Mouse (Mus musculus): Measurements from ENCODE around the gene Bcl2l13. TPM values are rescaled to one million over a fixed set of nuclear protein-coding genes. Genes with fewer than 3 reads are reported as not detected.
A peak's percentile ranks its signal among the peaks of the same experiment; 100 is the strongest.

Bcl2l13 gene
- total and polyA plus RNA-seq, 3 experiments, result 43.7 to 49.9 TPM; not detected in 1

DNA sequence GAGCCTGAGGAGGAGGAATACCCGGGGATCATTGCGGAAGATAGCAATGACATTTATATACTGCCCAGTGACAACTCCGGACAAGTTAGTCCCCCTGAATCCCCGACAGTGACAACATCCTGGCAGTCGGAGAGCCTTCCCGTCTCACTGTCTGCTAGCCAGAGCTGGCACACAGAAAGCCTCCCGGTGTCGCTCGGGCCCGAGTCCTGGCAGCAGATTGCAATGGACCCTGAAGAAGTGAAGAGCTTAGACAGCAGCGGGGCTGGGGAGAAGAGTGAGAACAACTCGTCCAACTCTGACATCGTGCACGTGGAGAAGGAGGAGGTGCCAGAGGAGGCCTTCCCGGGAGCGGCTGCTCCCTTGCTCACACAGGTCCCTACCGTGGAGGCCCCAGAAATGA is 50.7 kb downstream of the Bcl2l13 start (continued):
- no peak for TF ChIP-seq BHLHE40 (IDR thresholded peaks at IDR 0.05; ENCODE audit: borderline replicate concordance, low read depth, low read length)
- TF ChIP-seq MEF2A (IDR thresholded peaks at IDR 0.05; ENCODE audit: extremely low read depth, insufficient replicate concordance, low read depth, low read length, poor library complexity, severe bottlenecking), result no peak

DNA sequence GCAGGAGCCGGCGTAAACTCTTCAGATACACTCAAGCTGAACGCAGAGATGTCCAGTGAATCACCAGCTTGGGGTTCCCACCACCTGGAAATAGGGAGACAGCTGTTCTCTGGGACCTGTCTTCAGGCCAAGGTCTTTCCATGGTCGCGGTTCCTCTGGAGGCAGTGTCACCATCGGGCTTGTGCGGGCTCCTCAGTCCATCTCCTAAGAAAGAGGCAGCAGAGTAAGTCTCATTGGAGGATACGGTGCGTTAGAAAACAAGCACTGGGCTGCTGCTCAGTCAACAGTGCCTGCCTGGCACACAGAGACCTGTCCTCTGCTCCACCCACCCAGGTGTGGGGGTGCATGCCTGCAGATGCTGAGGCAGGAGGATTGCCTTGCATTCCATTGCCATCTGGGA is 58.1 kb downstream of the Bcl2l13 start:
- Histone ChIP-seq H3K79me2 (ENCODE audit: control insufficient read depth, insufficient read depth, low read length, poor library complexity) (no peaks in the 10 kb centered on the region), H3K36me3 (ENCODE audit: control insufficient read depth in 1 of 2, insufficient read depth in 2 of 2, low read length in 2 of 2) (peaks cover 8 to 20% of the 10 kb centered on the region in 2 experiments), H3K27ac (ENCODE audit: control insufficient read depth, low read depth, low read length) (no peak overlapping the region), H3K4me1 (ENCODE audit: control insufficient read depth in 1 of 2, insufficient read depth in 2 of 2, low read length in 2 of 2) (peaks cover 9 to 11% of the 10 kb centered on the region in 2 experiments), H3K27me3 (ENCODE audit: control insufficient read depth in 1 of 2, insufficient read depth in 2 of 2, low read length in 2 of 2) (no peaks in the 10 kb centered on the region), H3K9ac (ENCODE audit: control insufficient read depth, low read depth, low read length, poor library complexity, severe bottlenecking) (no peak overlapping the region), H3K4me3 (ENCODE audit: control insufficient read depth in 1 of 2, insufficient read depth in 1 of 2, low read depth in 2 of 2, low read length in 2 of 2) (no peak overlapping the region), H3K9me3 (replicated peaks; ENCODE audit: insufficient read depth, low read length) (no peaks in the 10 kb centered on the region)
- no peak for DNase-seq (ENCODE audit: low read depth, low spot score)
- no peak for TF ChIP-seq EP300 (IDR thresholded peaks at IDR 0.05; ENCODE audit: low read depth in 1 of 2, low read length in 2 of 2)
- TF ChIP-seq MXI1 (IDR thresholded peaks at IDR 0.05; ENCODE audit: low read depth, low read length), result no peak

DNA sequence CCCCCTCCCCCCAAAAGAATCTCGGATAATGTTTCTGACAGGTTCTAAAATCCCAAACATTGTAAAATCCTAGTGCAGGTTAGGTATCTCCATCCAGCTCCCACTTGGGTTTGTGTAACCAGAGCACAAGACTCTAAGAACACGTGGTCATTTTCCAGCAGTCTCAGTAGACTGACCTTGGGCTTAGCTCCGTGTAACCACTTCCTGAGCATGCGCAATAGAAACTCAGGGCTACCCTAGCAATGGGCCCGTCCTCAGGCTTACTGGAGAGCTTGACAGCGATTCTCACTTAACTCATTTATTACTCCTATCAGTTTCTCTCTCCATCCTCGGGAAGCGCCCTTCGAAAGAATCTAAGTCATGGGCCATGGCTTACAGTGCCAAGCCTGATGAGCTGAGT is 58.5 kb downstream of the Bcl2l13 start:
- no peak overlapping the region for H3K4me3 ChIP-seq (ENCODE audit: control insufficient read depth in 1 of 2, insufficient read depth in 1 of 2, low read depth in 2 of 2, low read length in 2 of 2)
- no peak for DNase-seq (ENCODE audit: low read depth, low spot score)
- H3K9ac ChIP-seq (ENCODE audit: control insufficient read depth, low read depth, low read length, poor library complexity, severe bottlenecking), result no peak overlapping the region
- no peaks in the 10 kb centered on the region for H3K79me2 ChIP-seq (ENCODE audit: control insufficient read depth, insufficient read depth, low read length, poor library complexity)
- peaks cover 9 to 11% of the 10 kb centered on the region in 2 experiments for H3K4me1 ChIP-seq (ENCODE audit: control insufficient read depth in 1 of 2, insufficient read depth in 2 of 2, low read length in 2 of 2)
- TF ChIP-seq SIN3A (IDR thresholded peaks at IDR 0.05; ENCODE audit: low read length) (no peak), EP300 (IDR thresholded peaks at IDR 0.05; ENCODE audit: low read depth in 1 of 2, low read length in 2 of 2) (no peak)
- H3K27ac ChIP-seq (ENCODE audit: control insufficient read depth, low read depth, low read length), result no peak overlapping the region
- H3K9me3 ChIP-seq (replicated peaks; ENCODE audit: insufficient read depth, low read length), result no peaks in the 10 kb centered on the region
- H3K36me3 ChIP-seq (ENCODE audit: control insufficient read depth in 1 of 2, insufficient read depth in 2 of 2, low read length in 2 of 2), result peaks cover 8 to 20% of the 10 kb centered on the region in 2 experiments
- no peaks in the 10 kb centered on the region for H3K27me3 ChIP-seq (ENCODE audit: control insufficient read depth in 1 of 2, insufficient read depth in 2 of 2, low read length in 2 of 2)

DNA sequence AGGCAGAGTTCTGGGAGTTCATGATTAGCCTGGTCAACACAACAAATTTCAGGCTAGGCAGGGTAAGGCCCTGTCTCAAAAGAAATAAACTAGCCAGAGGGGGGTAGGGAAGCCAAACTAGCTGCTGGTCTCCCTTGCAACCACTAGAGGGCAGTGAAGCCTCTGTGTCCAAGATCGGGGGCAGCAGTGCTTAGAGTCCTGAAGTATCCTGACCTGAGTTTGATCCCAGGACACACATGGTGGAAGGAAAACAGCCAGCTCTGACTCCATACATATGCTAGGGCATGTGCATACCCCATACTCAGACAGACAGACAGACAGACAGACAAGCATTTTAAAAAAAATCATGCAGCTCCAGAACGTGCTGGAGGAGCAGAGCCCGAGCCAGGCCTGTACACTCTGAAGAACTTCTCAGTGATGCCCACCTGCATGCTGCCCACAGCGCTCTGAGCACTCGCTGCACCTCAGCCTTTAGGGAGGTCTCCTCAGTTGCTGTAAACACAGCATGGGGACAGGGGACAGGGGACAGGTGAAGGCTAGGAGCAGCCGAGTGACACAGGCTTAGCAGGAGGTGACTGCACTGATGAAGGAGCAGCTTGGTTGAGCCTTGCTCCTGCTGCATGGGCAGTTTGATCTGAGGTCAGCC is 62.3 kb downstream of the Bcl2l13 start:
- peak; percentile 72 for DNase-seq (ENCODE audit: low read depth, low spot score)

More for the DNA sequence above, 62.3 kb downstream of the Bcl2l13 start:
- TF ChIP-seq ZKSCAN1 (IDR thresholded peaks at IDR 0.05; ENCODE audit: low read depth, low read length) (no peak), CTCF (IDR thresholded peaks at IDR 0.05 in 2 of 3, conservative IDR thresholded peaks at IDR 0.05 in 1 of 3; ENCODE audit: control insufficient read depth in 1 of 3, insufficient read depth in 1 of 3, low read depth in 2 of 3, low read length in 3 of 3, poor library complexity in 1 of 3, severe bottlenecking in 1 of 3) (peak; percentile 90 to 95 (median 91)), MYC (IDR thresholded peaks at IDR 0.05; ENCODE audit: low read depth, low read length) (no peak), MAFK (IDR thresholded peaks at IDR 0.05; ENCODE audit: borderline replicate concordance, low read depth, low read length) (no peak), ETS1 (IDR thresholded peaks at IDR 0.05; ENCODE audit: low read depth, low read length) (no peak), USF2 (IDR thresholded peaks at IDR 0.05; ENCODE audit: borderline replicate concordance in 1 of 2, insufficient read depth in 1 of 2, low read depth in 1 of 2, low read length in 2 of 2) (no peak), CHD1 (IDR thresholded peaks at IDR 0.05; ENCODE audit: low read depth, low read length) (no peak), NRF1 (IDR thresholded peaks at IDR 0.05; ENCODE audit: insufficient read depth, low read depth, low read length, poor library complexity, severe bottlenecking) (no peak), GABPA (IDR thresholded peaks at IDR 0.05; ENCODE audit: low read depth, low read length) (no peak), RAD21 (IDR thresholded peaks at IDR 0.05; ENCODE audit: low read depth, low read length) (peak; percentile 85), MAZ (IDR thresholded peaks at IDR 0.05; ENCODE audit: low read depth, low read length) (no peak), MYB (IDR thresholded peaks at IDR 0.05; ENCODE audit: low read depth, low read length) (no peak), SMC3 (IDR thresholded peaks at IDR 0.05; ENCODE audit: low read depth, low read length) (peak; percentile 89), POLR2AphosphoS5 (IDR thresholded peaks at IDR 0.05; ENCODE audit: borderline replicate concordance, low read depth, low read length) (no peak), RCOR1 (IDR thresholded peaks at IDR 0.05; ENCODE audit: low read depth, low read length) (no peak), ZC3H11A (IDR thresholded peaks at IDR 0.05; ENCODE audit: low read depth, low read length) (peak; percentile 80), USF1 (IDR thresholded peaks at IDR 0.05; ENCODE audit: low read depth, low read length) (no peak)
- H3K4me3 ChIP-seq (ENCODE audit: control insufficient read depth in 1 of 2, insufficient read depth in 1 of 2, low read depth in 2 of 2, low read length in 2 of 2), result no peak overlapping the region
- H3K4me1 ChIP-seq (ENCODE audit: control insufficient read depth in 1 of 2, insufficient read depth in 2 of 2, low read length in 2 of 2), result peaks cover 1 to 2% of the 10 kb centered on the region in 2 experiments
- no peaks in the 10 kb centered on the region for H3K79me2 ChIP-seq (ENCODE audit: control insufficient read depth, insufficient read depth, low read length, poor library complexity)
- no peaks in the 10 kb centered on the region for H3K27me3 ChIP-seq (ENCODE audit: control insufficient read depth in 1 of 2, insufficient read depth in 2 of 2, low read length in 2 of 2)
- no peak overlapping the region for H3K9ac ChIP-seq (ENCODE audit: control insufficient read depth, low read depth, low read length, poor library complexity, severe bottlenecking)
- peaks cover 3 to 8% of the 10 kb centered on the region in 2 experiments for H3K36me3 ChIP-seq (ENCODE audit: control insufficient read depth in 1 of 2, insufficient read depth in 2 of 2, low read length in 2 of 2)
- H3K27ac ChIP-seq (ENCODE audit: control insufficient read depth, low read depth, low read length), result no peak overlapping the region
- H3K9me3 ChIP-seq (replicated peaks; ENCODE audit: insufficient read depth, low read length), result no peaks in the 10 kb centered on the region

Measured in MEL (cell line).